Mouse (Mus musculus) layer of hippocampus, adult 2 months (tissue): ENCODE measurements around the gene N4bp2. TPM values are rescaled to one million over a fixed set of nuclear protein-coding genes. Genes with fewer than 3 reads are reported as not detected.

Source experiments
- DNase-seq, 2 experiments: peaks; one replicate each; pipeline ENCODE4 v3.0.0; 2022; ENCODE audit warnings: low spot score in 2 of 2
- H3K27ac ChIP-seq: fragments of 200-600 bp; 2 replicates; pipeline ENCODE4 v1.8.1; 2022
- H3K4me3 ChIP-seq: fragments of 200-600 bp; 2 replicates; pipeline ENCODE4 v1.8.1; 2022; ENCODE audit warnings: mild to moderate bottlenecking
- CTCF ChIP-seq: fragments of 200-600 bp; conservative IDR thresholded peaks from 2 replicates; pipeline ENCODE4 v1.8.1; 2022; ENCODE audit warnings: antibody characterized with exemption, mild to moderate bottlenecking, moderate library complexity
- total RNA-seq, 2 experiments: library from RNA; stranded (reverse); gene quantifications; 2 replicates each; pipeline ENCODE4 v1.2.3; 2021

Gene N4bp2
- total RNA-seq, 2 experiments from 2014 or later, result 9.7 to 11.9 TPM

GRCm38 (mm10) chr5:65752021-65752420 lies 11.3 kb upstream of the N4bp2 start:
- Histone ChIP-seq H3K27ac (no peak overlapping the region), H3K4me3 (no peak overlapping the region)
- no peak for TF ChIP-seq CTCF
- no peak for DNase-seq

- no peak for TF ChIP-seq CTCF
- Histone ChIP-seq H3K4me3 (no peak overlapping the region), H3K27ac (no peak overlapping the region)
- DNase-seq, result no peak
These were observed 7.5 kb upstream of the N4bp2 start for GRCm38 (mm10) chr5:65755859-65756258.

GRCm38 (mm10) chr5:65757110-65757509 lies 6.2 kb upstream of the N4bp2 start:
- no peak overlapping the region for H3K27ac ChIP-seq
- no peak for DNase-seq
- TF ChIP-seq CTCF, result no peak
- H3K4me3 ChIP-seq, result no peak overlapping the region

- TF ChIP-seq CTCF, result no peak
- DNase-seq, result no peak
- H3K4me3 ChIP-seq, result no peak overlapping the region
- no peak overlapping the region for H3K27ac ChIP-seq
These were observed 3.3 kb upstream of the N4bp2 start for GRCm38 (mm10) chr5:65760041-65760440.

DNA sequence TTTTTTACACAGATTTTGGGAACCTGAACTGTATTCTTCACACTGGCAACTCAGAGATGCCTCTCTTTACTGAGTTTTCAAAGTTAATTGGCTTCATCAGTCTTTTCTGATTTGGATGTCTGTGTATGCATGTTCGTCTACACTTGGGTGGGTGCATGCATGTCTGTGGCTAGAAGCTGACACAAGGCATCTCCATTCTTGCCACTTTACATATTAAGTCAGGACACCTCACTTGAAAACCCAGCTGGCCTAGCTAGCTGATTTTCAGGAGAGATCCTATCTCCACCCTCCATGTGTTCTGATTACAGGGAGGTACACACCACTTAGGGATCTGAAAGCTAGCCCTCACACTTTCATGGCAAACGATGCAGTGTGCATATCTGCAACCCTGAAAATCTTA lies 2.7 kb upstream of the N4bp2 start:
- DNase-seq, result no peak
- H3K27ac ChIP-seq, result no peak overlapping the region
- no peak overlapping the region for H3K4me3 ChIP-seq
- no peak for TF ChIP-seq CTCF

GRCm38 (mm10) chr5:65761020-65761419 lies 2.3 kb upstream of the N4bp2 start:
- no peak overlapping the region for H3K4me3 ChIP-seq
- DNase-seq, result no peak
- no peak overlapping the region for H3K27ac ChIP-seq
- no peak for TF ChIP-seq CTCF

- Histone ChIP-seq H3K27ac (no peak overlapping the region), H3K4me3 (no peak overlapping the region)
- DNase-seq, result no peak
- TF ChIP-seq CTCF, result no peak
These were observed 1.4 kb upstream of the N4bp2 start for GRCm38 (mm10) chr5:65761921-65762320.

DNA sequence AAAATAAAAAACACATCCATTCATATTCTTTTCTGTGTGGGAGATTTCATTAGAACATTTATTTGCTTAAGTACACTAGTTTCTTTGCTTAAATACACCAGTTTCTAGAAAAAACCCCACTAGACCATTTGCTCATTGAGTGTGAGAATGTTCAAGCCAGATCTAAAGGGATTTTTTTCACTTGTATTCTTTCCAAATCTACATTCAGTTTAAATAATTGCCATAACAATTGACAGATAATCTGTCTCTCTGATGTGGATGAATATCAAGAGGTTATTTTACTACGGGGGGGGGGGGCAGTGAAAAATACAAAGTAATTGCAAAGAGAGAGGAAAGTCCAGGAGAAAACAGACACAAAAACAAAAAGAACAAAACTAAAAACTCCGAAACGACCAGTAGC lies 635 bp upstream of the N4bp2 start:
- no peak for DNase-seq
- peak overlapping the region; percentile 72 for H3K4me3 ChIP-seq
- no peak for TF ChIP-seq CTCF
- peak overlapping the region; percentile 98 for H3K27ac ChIP-seq

- peak; percentile 81 for TF ChIP-seq CTCF
- Histone ChIP-seq H3K4me3 (peak overlapping the region; percentile 72), H3K27ac (peak overlapping the region; percentile 98)
- DNase-seq, result peak; percentile 61 to 67
These were observed 830 bp downstream of the N4bp2 start for GRCm38 (mm10) chr5:65763916-65764785.

DNA sequence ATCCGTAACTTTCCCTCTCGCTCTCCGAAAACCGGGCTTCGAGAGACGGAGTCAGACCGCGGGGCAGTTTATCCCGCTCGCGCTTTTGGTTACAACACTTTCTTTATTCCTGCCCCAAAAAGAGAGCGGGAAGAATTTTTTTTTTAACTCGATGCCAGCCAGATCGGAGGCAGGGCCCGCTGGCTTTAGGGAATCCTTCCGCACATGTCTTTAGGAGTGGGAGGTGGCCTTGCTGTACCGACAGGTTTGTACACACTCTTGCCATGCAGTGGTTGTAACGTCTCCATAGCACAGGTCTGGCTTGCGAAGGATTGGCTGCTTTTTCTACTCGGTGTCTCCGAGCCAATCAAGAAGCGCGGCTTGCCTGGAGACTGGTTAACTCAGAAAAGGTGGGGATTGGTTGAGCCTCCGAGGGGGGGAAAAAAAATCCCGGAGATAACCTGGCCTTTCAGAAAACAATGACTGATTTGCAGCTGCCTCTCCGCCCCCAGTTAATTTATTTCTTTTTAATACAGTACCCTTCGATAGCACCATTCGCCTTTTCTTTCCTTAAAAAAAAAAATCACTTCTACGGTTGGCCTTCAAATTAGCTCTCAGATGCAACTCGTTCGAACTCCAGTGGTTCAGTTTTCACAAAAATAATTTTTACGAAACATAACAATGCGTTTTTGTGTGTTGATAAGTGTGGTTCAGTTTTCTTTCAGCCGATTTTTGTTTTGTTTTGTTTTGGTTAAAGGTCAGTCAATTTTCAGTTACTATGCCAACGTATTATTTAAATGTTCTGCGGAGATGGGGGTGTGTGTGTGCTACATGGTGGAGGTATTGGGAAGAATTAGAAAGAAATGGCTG lies 1.7 kb downstream of the N4bp2 start:
- no peak for TF ChIP-seq CTCF
- peak; percentile 76 to 92 for DNase-seq
- peak overlapping the region; percentile 72 for H3K4me3 ChIP-seq
- peak overlapping the region; percentile 98 for H3K27ac ChIP-seq

GRCm38 (mm10) chr5:65765635-65765911 lies 2.3 kb downstream of the N4bp2 start:
- Histone ChIP-seq H3K4me3 (peak overlapping the region; percentile 72), H3K27ac (peak overlapping the region; percentile 98; the same call in 1 of the 2 replicates)
- no peak for TF ChIP-seq CTCF

DNA sequence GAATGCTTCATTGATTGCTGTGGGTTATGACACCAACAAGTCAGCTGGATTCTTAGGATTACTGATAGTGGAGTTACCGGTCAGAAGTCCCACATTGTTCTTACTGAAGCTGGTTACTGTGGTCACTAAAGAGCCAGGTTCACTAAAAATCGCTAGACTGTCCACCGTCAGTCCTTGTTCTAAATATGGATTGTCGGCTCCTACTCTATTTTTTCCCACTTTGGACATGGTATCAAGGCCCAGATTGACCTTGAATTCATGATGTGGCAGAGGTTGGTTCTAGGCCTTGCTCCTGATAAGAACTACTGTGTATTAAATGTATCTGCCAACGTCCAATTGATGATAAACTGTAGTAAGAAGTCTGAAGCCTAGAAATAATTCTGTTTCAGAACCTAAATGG lies 4.7 kb downstream of the N4bp2 start:
- Histone ChIP-seq H3K27ac (no peak overlapping the region), H3K4me3 (no peak overlapping the region)
- DNase-seq, result no peak
- no peak for TF ChIP-seq CTCF

More at GRCm38 (mm10) chr5:65765635-65765911, 2.3 kb downstream of the N4bp2 start:
- DNase-seq, result no peak

GRCm38 (mm10) chr5:65770065-65770464 lies 6.7 kb downstream of the N4bp2 start:
- no peak overlapping the region for H3K27ac ChIP-seq
- no peak for DNase-seq
- no peak for TF ChIP-seq CTCF
- H3K4me3 ChIP-seq, result no peak overlapping the region
